Mouse (Mus musculus) hindbrain, embryonic 11.5 days (tissue): ENCODE measurements around the gene Gpr89. TPM values are rescaled to one million over a fixed set of nuclear protein-coding genes. Genes with fewer than 3 reads are reported as not detected.

ENCODE experiments used
- ATAC-seq: fragments of 200-750 bp; cut with Nextera tagmentation; 2 replicates; pipeline ENCODE4 v1.8.0; 2017; ENCODE audit warnings: mild to moderate bottlenecking, moderate TSS enrichment, moderate library complexity; ENCODE audit not compliant: low FRiP score
- DNase-seq: peaks from one replicate; pipeline ENCODE4 v3.0.0-alpha.2; 2015; ENCODE audit warnings: low spot score
- H3K27ac ChIP-seq: fragments of 300-500 bp; sonication (generic); 2 replicates; pipeline ENCODE4 v1.5.1; 2014; ENCODE audit warnings: mild to moderate bottlenecking, low read depth, low read length
- H3K27me3 ChIP-seq: fragments of 300-500 bp; sonication (generic); 2 replicates; pipeline ENCODE4 v1.6.1; 2014; ENCODE audit warnings: mild to moderate bottlenecking, low read length, moderate library complexity, mixed read lengths; ENCODE audit not compliant: control insufficient read depth, insufficient read depth
- H3K36me3 ChIP-seq: fragments of 300-500 bp; sonication (generic); 2 replicates; pipeline ENCODE4 v1.6.1; 2014; ENCODE audit warnings: mild to moderate bottlenecking, low read length, moderate library complexity, mixed read lengths; ENCODE audit not compliant: control insufficient read depth, insufficient read depth
- H3K4me1 ChIP-seq: fragments of 300-500 bp; sonication (generic); replicated peaks from 2 replicates; pipeline ENCODE4 v1.6.1; 2014; ENCODE audit warnings: low read length, mixed read lengths; ENCODE audit not compliant: control insufficient read depth, insufficient read depth
- H3K4me2 ChIP-seq: fragments of 300-500 bp; sonication (generic); replicated peaks from 2 replicates; pipeline ENCODE4 v1.6.1; 2014; ENCODE audit warnings: mild to moderate bottlenecking, low read depth, low read length
- H3K4me3 ChIP-seq: fragments of 300-500 bp; sonication (generic); 2 replicates; pipeline ENCODE4 v1.5.1; 2014; ENCODE audit warnings: low read depth, low read length
- H3K9ac ChIP-seq: fragments of 300-500 bp; sonication (generic); 2 replicates; pipeline ENCODE4 v1.6.1; 2014; ENCODE audit warnings: low read depth, low read length
- H3K9me3 ChIP-seq: fragments of 300-500 bp; sonication (generic); 2 replicates; pipeline ENCODE4 v1.6.1; 2016; ENCODE audit warnings: low read length; ENCODE audit not compliant: control insufficient read depth
- WGBS: fragments of 180-500 bp; shearing (Covaris S2); extraction: QIAGEN DNeasy Blood & Tissue Kit; methylation state at CpG from one replicate; pipeline ENCODE4 v1.1.7; 2014; 5-methylcytosine and 5-hydroxymethylcytosine counted together
- polyA plus RNA-seq: library from polyadenylated mRNA; unstranded; fragments of >200 nt; fragmentation: Nextera tagmentation; extraction: Ambion mirVana; gene quantifications from 2 replicates; pipeline ENCODE4 v1.2.1, GENCODE M21; 2014

The Gpr89 gene
- polyA plus RNA-seq, result 42.6 and 45.9 TPM in 2 replicates

DNA sequence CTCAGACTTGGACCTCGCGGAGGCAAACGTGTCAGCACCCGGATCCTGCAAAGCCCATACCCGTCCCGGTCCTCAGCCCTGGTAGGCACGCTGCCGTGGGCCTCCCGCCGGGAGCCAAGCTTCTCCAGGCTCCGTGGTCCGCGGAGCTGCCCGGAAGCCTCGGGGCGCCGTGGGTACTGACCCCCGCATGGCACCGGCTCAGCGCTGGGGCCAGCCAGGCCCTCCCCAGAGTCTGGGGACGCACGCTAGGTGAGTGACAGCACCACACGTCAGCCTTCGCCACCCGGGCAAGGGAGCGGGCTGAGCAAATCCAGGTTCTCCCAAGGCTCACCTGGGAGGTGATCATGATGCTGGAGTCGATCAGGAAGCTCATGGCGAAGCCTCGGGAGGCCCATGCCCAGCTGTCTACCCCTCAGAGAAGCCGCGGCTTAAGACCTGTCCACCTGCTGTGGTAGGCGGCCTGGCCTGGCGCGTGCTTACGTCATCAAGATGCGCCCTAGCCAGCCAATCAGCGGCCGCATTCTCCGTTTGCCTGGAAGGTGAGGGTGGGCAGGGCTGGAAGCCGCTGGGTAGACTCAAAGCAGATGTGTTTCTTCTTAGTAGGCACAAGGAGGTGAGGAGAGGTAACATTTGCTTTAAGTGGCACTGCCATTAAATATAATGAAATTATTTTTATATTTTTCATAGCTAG lies at the start of gene Gpr89:
Gpr89 (minus strand) TSS at position 496 of the 691 bp plus-strand sequence.
- Histone ChIP-seq H3K36me3 (no peaks in the 10 kb centered on the region), H3K27me3 (no peaks in the 10 kb centered on the region), H3K27ac (no peak within 1 kb of the TSS), H3K4me2 (peak within 1 kb of the TSS; percentile 86), H3K4me1 (0 out of 2 replicates have a peak, but pooled peaks cover 2% of the 10 kb centered on the region), H3K9me3 (no peaks in the 10 kb centered on the region), H3K4me3 (peak within 1 kb of the TSS; percentile 97), H3K9ac (peak within 1 kb of the TSS; percentile 95)
- ATAC-seq, result peak; percentile 98
- under 1% methylated on average over 40 of the region's 40 CpGs for WGBS
- DNase-seq, result peak; percentile 95

DNA sequence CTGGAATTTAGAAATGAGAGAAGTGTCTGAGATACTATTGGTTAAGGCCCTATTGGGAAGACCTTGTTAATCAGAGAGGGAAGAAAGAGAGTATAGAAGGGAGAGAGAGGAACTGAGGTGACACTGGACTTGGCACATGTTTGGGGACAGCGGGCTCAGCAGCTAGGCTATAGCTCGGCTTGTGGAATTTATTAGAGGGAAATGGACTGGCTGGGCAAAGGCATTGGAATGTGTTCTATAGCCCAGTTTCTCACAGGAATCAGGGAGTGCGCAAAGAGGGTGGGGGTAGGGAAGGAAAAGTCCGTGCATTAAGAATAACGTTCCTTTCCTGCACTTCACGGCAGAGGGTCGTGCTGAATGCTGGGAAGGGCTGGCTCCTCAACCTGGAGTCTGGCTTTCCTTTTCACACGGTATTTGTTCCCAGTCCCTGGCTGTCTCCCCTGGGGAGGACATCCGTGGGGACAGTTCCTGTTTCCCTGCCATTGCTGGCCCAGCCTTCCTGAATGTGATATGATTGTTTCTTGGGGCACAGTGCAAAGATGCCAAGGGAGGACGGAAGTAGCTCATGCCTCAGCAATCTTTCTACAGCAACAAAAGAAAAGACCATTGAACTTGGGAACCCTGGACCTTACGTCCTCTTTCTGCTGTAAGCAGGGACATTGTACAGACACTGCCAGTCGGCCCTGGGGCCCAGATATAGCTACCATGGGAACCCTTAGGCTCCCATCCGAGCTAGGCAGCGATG lies 48.5 kb upstream of the Gpr89 start:
- no peak overlapping the region for H3K27ac ChIP-seq
- no peak overlapping the region for H3K4me2 ChIP-seq
- no peaks in the 10 kb centered on the region for H3K9me3 ChIP-seq
- 58% methylated on average over 14 of the region's 14 CpGs for WGBS
- no peak overlapping the region for H3K9ac ChIP-seq
- H3K27me3 ChIP-seq, result no peaks in the 10 kb centered on the region
- DNase-seq (peak; percentile 6), ATAC-seq (no peak)
- H3K4me3 ChIP-seq, result no peak overlapping the region
- no peaks in the 10 kb centered on the region for H3K36me3 ChIP-seq
- H3K4me1 ChIP-seq, result no peaks in the 10 kb centered on the region

- H3K4me1 ChIP-seq, result peaks cover 3% of the 10 kb centered on the region; the same call in 1 of the 2 replicates
- H3K36me3 ChIP-seq, result no peaks in the 10 kb centered on the region
- no peak for DNase-seq
- no peak overlapping the region for H3K4me2 ChIP-seq
- 89% methylated on average over 2 of the region's 2 CpGs for WGBS
- no peaks in the 10 kb centered on the region for H3K9me3 ChIP-seq
- no peak for ATAC-seq
- H3K27me3 ChIP-seq, result no peaks in the 10 kb centered on the region
- H3K4me3 ChIP-seq, result no peak overlapping the region
- no peak overlapping the region for H3K9ac ChIP-seq
- no peak overlapping the region for H3K27ac ChIP-seq
Measured at GRCm38 (mm10) chr3:96942706-96943105, 37.6 kb upstream of the Gpr89 start.

DNA sequence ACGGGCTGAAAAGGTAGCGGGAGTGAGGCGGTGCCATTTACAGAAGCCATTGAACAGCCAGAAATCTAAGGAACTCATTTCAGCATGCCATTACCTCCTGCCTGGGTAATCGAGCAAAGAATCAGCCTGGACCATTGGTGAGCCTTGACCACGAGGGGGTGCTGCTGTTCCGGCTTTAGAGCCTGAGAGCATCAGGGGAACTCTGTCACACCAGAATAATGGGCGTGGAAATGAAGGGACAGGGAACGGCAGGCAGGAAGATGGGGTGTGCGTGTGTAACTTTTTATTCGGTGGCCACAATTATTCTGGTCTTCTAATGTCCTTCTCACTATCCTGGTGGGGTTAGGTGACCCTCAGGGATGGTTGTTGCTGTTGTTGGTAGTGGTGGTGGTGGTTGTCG lies 33.6 kb upstream of the Gpr89 start:
- H3K4me1 ChIP-seq, result peaks cover 5% of the 10 kb centered on the region; the same call in 1 of the 2 replicates
- no peaks in the 10 kb centered on the region for H3K9me3 ChIP-seq
- peak; percentile 97 for DNase-seq
- H3K27me3 ChIP-seq, result no peaks in the 10 kb centered on the region
- WGBS, result 12% methylated on average over 11 of the region's 11 CpGs
- no peak overlapping the region for H3K4me2 ChIP-seq
- no peaks in the 10 kb centered on the region for H3K36me3 ChIP-seq
- no peak overlapping the region for H3K4me3 ChIP-seq
- no peak overlapping the region for H3K27ac ChIP-seq
- peak; percentile 76 for ATAC-seq
- H3K9ac ChIP-seq, result no peak overlapping the region

- Histone ChIP-seq H3K4me2 (no peak overlapping the region), H3K4me1 (peaks cover 5% of the 10 kb centered on the region; the same call in 1 of the 2 replicates), H3K9ac (no peak overlapping the region), H3K27me3 (no peaks in the 10 kb centered on the region), H3K27ac (peak overlapping the region; percentile 33; the same call in 1 of the 2 replicates), H3K9me3 (no peaks in the 10 kb centered on the region), H3K36me3 (no peaks in the 10 kb centered on the region), H3K4me3 (no peak overlapping the region)
- WGBS, result 18% methylated on average over 5 of the region's 5 CpGs
- peak; percentile 66 for ATAC-seq
- peak; percentile 48 for DNase-seq
Measured at GRCm38 (mm10) chr3:96937606-96938005, 32.5 kb upstream of the Gpr89 start.

DNA sequence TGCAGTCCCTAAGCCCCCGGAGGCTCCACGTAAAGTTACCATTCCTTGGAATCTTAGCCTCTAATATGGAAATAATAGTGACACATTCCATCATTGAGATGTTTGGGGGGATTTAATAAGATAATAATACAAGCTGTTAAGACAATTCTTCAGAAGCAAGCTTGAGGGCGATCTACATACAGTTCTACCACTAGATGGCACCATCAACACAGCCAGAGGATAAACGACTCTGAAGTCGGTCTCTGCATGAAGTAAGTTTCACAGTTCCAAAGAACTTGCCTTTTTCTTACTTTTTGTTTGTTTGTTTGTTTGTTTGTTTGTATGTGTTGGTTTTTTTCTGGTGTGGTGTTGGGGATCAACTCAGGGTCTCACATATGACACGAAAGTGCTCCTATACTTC lies 31.1 kb upstream of the Gpr89 start:
- Histone ChIP-seq H3K9ac (no peak overlapping the region), H3K4me2 (no peak overlapping the region), H3K36me3 (no peaks in the 10 kb centered on the region), H3K27ac (no peak overlapping the region), H3K9me3 (no peaks in the 10 kb centered on the region), H3K4me3 (no peak overlapping the region), H3K27me3 (no peaks in the 10 kb centered on the region), H3K4me1 (peaks cover 8% of the 10 kb centered on the region; the same call in 1 of the 2 replicates)
- ATAC-seq (no peak), DNase-seq (peak; percentile 80)
- 10% methylated on average over 6 of the region's 6 CpGs for WGBS

GRCm38 (mm10) chr3:96931261-96931681 lies 26.1 kb upstream of the Gpr89 start:
- Histone ChIP-seq H3K9me3 (no peaks in the 10 kb centered on the region), H3K27ac (no peak overlapping the region), H3K4me3 (no peak overlapping the region), H3K27me3 (no peaks in the 10 kb centered on the region), H3K36me3 (no peaks in the 10 kb centered on the region), H3K4me2 (0 out of 2 replicates have a peak overlapping the region, but pooled peaks have one; percentile 6), H3K9ac (no peak overlapping the region), H3K4me1 (peaks cover 7% of the 10 kb centered on the region; the same call in 1 of the 2 replicates)
- peak; percentile 46 for DNase-seq
- ATAC-seq, result peak; percentile 80
- 21% methylated on average over 5 of the region's 5 CpGs for WGBS

DNA sequence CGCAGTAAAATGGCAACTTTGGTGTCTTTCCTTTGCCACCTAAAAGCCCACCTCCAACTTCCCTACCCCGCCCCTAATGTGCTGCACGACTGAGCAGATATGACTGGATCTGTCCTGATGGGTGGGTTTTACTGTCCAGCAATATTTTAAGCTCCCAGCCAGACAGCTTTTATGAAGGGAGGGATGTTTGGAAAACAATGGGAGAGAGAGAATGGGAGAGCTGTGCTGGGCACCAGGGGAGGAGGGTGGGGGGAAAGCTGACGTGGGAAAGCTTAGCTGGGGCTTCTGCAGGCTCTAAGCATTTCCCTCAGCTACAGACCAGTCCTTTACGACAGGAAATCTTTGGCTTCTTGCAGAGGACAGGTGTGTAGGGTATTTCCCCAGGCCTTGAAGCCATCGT lies 20.8 kb upstream of the Gpr89 start, which contains the start of gene Gja8:
Gja8 (minus strand) TSS at position 101 of the 400 bp plus-strand sequence.
- DNase-seq, result no peak
- Histone ChIP-seq H3K4me2 (no peak within 1 kb of the TSS), H3K9ac (no peak within 1 kb of the TSS), H3K4me3 (no peak within 1 kb of the TSS), H3K27me3 (no peaks in the 10 kb centered on the region), H3K9me3 (no peaks in the 10 kb centered on the region), H3K27ac (no peak within 1 kb of the TSS), H3K36me3 (no peaks in the 10 kb centered on the region), H3K4me1 (peaks cover 1% of the 10 kb centered on the region; the same call in 1 of the 2 replicates)
- ATAC-seq, result no peak
- WGBS, result 69% methylated on average over 6 of the region's 6 CpGs
